Mouse (Mus musculus) left cerebral cortex, adult 11 months (tissue): ENCODE measurements around the gene Pigs.

Experiments used
- DNase-seq: peaks from one replicate; pipeline ENCODE4 v3.0.0; 2022; ENCODE audit warnings: low spot score

Pigs gene

GRCm38 (mm10) chr11:78327634-78328511 lies at the start of gene Pigs:
Gene Pigs (plus strand): TSS chr11:78328415.
- peak; percentile 92 for DNase-seq

GRCm38 (mm10) chr11:78278853-78279252 lies 49.4 kb upstream of the Pigs start:
- no peak for DNase-seq

DNA sequence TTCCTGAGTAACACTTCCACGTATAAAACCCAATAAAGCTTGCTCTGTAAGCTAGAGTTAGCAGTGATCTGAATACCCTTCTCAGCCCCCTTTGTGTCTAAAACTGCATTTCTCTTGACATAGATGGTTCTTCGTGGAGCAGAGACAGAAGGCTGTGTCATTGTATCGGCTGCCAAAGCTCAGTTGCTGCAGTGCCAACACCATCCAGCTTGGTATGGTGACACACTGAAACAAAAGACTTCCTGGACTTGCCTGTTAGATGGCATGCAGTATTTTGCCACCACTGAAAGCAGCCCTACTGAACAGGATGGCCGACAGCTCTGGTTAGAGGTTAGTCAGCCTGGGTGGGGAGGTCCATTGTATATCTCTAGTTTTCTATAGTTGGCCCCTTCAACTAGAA lies 48.6 kb upstream of the Pigs start:
- DNase-seq = no peak

GRCm38 (mm10) chr11:78289146-78289763 lies 39.0 kb upstream of the Pigs start:
- no peak for DNase-seq

DNA sequence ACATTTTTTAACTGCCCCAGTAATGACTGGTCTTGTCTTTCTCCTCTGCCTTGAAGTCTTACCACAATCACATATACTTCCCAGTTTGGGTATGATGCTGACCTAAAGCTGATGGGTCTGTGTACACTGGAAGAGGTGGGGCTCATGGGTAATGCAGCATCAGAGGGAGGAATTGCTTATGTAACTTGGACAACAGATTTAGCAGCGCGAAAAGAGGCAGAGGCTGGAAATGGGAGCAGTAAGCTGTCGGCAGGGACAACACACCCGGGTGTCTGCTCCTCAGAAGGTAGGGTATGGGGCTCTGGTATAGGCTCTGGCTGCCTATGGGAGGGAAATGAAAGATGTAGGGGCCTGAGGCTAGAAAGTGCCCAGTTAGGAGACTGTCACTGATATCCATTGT lies 37.6 kb upstream of the Pigs start, which contains the start of gene BC030499:
BC030499 (plus strand) TSS at position 188 of the 400 bp plus-strand sequence.
- peak; percentile 44 for DNase-seq

DNA sequence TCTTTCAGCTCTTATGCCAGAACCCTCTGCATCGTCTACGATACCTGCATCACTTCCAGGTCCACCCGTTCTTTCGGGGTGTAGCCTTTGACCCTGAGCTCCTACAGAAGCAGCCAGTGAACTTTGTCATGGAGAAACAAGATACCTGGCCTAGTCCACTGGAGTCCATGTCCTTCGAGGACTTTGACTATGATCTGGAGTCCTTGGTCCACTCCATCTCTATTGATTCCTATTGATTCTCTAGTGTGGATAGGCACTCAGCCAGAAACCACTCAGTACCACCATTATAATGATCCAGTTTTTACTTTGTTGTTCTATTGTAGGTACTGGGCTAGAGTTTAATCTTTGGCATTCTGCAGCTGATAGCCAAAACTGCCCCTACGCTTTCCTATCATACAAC lies 33.6 kb upstream of the Pigs start:
- DNase-seq = no peak

DNA sequence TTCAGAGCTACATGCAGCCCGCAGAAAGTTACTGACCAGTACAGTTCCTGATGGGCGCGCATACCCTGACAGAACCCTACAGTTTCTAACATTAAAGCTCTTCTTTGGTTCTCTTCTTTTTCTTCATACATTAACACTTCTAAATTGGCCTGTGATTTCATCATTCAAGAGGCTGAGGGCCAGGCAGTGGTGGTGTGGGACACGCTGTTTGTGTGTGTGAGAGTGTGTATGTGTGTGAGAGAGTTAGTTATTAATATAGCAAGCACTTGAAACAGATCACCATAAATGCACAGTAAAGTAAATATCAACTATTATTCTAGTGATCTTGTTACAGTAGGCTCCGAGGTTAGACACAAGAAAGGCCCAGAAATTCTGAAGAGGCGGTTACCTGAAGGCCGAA lies 27.3 kb upstream of the Pigs start:
- no peak for DNase-seq

DNA sequence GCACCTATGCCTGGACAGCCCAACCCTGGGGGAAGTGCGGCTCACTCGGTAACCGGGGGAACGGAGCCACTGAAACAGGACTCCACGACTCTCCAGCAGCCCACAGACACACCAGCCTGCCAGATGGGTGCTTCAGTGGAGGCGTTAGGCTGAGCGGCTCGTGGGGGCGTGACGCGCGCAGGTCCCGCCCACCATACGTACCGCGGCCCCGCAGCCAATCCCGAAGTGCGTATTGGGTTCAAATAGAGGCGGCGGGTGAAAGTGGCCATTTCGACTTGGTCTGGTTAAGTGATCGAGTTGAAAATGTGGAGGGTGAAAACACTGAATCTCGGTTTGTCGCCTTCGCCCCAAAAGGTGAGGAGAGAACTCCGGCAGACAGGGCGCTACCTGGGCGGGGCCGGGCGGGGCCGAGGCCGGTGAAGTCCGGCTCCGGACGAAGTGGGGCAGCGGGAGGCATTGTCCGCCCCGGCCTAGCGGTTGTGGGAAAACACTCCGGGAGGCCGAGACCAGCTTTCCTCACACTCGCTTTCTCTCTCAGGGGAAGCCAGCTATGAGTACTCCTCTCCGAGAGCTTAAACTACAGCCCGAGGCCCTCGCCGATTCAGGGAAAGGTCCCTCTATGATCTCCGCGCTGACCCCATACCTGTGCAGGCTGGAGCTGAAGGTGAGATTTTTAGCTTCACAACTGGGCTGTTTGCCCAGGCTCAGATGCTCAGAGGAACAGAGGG lies 26.7 kb upstream of the Pigs start, which contains the start of gene Spag5:
Spag5 (plus strand) TSS at position 173 of the 728 bp plus-strand sequence.
- peak; percentile 85 for DNase-seq

GRCm38 (mm10) chr11:78305272-78305671 lies 22.9 kb upstream of the Pigs start:
- no peak for DNase-seq

- no peak for DNase-seq
Observed at GRCm38 (mm10) chr11:78310861-78311511, 17.2 kb upstream of the Pigs start.

- no peak for DNase-seq
Observed at GRCm38 (mm10) chr11:78313662-78314061, 14.6 kb upstream of the Pigs start.

DNA sequence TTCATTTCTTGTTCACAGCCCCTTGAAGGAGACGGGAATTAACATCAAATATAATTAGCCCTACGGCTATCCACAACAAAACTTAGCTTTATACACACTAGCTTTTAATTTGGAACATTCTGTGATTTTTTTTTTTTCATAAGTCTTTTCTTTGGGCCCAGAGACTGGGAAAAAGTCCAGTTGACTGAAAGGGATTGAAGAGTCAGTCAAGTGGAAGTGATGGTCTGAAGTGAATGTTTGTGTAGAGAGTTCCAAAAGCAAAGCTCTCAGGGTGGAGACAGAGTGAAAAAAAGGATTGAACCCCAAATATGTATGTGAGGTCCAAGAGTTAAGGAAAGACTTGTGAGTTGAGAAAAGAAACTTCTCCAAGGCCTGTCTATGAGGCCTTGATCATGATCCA lies 9.8 kb upstream of the Pigs start:
- DNase-seq = no peak

GRCm38 (mm10) chr11:78322076-78322831 lies 6.0 kb upstream of the Pigs start:
- no peak for DNase-seq

GRCm38 (mm10) chr11:78322860-78323259 lies 5.4 kb upstream of the Pigs start, which contains the start of gene Aldoc:
Gene Aldoc (plus strand): TSS chr11:78322968.
- peak; percentile 84 for DNase-seq

DNA sequence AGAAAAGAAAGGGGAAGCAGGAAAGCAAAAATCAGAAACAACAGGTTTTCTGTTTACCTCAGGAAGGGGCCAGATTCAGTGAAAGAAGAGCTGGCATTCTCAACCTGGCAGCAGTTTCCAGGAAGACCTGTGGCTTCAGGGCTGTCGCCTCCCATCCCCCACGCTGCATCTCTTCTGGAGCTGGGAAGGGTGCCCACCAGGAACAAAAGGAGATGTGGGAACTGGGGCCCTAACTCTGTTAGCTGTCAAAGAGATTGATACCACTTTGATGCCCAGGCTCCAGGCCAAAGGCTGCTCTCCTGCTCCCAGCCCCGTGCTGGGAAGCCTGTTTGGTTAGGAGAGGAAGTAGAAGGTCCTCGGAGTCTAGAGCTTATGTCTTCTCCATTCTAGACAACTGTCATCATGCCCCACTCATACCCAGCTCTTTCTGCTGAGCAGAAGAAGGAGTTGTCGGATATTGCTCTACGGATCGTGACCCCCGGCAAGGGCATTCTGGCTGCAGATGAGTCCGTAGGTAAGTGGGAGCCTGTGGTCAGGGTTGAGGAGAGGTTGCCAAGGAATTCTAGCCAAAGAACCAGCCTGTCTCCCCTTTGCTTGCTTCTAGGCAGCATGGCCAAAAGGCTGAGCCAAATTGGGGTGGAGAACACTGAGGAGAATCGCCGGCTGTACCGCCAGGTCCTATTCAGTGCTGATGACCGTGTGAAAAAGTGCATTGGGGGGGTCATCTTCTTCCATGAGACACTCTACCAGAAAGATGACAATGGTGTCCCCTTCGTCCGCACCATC lies 4.0 kb upstream of the Pigs start:
- DNase-seq = no peak

- DNase-seq = no peak
Observed at GRCm38 (mm10) chr11:78324965-78325364, 3.2 kb upstream of the Pigs start.

DNA sequence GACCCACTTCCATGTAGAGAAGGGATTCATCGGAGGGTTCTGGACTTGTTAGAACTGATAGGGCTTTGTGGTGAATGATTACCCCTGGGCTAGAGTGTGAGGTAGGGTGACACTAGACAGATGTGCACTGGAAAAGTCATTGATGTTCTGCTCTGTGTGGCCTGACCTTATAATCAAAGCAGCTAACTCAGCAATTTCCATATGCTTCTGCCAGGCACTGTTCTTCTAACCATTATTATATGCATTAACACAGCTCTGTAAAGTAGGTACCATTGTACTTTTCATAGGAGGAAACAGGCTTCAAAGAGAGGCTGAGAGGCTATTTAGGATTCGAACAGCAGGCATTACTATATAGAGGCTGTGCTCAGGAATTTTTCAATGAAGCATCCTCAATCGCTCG lies 1.0 kb upstream of the Pigs start:
- no peak for DNase-seq

DNA sequence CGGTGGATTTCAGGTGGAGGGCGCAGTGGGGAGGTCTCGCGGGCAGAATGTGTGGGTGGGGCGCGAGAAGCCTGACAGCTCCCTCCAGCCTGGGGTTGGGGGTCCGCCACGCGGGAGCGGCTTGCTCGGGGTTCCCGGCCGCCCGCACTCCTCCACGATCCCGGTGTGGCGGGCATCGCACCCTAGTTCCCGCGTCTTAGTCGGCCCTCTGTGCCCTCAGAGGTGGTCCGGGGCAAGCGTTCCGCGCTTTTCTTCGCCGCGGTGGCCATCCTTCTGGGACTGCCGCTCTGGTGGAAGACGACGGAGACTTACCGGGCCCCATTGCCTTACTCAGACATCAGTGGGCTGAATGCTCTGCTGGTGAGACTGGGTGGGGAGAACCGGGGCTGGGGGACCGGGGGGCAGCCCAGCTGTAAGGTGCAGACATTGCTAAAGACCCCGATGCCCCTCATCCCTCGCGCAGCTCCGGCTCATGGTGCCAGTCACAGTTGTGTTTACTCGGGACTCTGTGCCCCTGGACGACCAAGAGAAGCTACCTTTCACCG lies 369 bp downstream of the Pigs start:
- DNase-seq = no peak

- DNase-seq = no peak
Observed at GRCm38 (mm10) chr11:78332676-78333075, 4.5 kb downstream of the Pigs start.

DNA sequence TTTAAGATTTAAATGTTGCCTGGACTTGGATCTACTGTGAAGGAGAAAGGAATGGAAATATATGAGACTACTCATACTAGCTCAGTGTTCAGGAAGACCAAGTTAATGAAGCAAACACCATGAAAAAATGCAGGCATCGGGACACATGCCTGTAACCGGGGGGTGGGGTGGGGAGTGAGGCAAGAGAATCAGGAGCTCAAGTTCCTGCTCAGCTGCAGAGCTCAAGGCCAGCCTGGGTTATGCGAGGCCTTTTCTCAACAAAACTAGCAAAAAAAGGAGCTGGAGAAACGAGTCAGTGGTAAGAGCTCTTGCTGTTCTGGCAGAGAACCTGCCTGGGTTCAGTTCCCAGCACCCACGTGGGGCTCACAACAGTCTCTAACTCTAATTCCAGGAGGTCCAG lies 5.8 kb downstream of the Pigs start:
- no peak for DNase-seq
